Mouse (Mus musculus): ENCODE measurements around the gene Gm12166.
A peak's percentile ranks its signal among the peaks of the same experiment; 100 is the strongest.

Gm12166 gene

DNA sequence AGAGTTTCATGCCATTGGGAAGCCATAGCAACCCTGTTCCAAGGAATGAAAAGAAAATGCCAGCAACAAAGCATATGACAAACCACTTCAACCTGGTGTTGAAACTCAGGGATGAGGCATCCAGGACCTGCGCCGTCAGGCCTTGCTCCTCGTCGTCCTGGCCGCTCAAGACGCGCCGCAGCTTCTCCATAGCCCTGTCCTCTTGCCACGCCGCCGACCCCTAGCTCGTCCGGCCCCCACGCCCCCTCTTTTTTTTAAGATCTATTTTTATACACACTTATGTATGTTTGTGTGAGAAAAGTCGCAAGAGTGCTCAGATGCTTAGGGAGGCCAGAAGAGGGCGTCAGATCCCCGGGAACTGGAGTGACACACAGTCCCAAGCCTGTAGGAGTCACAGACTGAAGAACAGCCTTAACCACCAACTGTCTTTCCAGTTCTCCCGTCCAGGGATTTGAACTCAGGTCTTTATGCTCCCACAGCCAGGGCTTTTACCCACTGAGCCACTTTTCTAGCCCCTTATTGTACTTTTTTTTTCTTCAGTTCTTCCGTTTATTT is at the start of gene Gm12166:
TSS of gene Gm12166 (minus strand) at position 217 of the 555 bp plus-strand sequence.
- DNase-seq (ENCODE audit: extremely low read depth, insufficient read length, low spot score), result peak; percentile 32

- no peak for DNase-seq (ENCODE audit: extremely low read depth, insufficient read length, low spot score)
Observed at GRCm38 (mm10) chr11:46097062-46097461, 44.9 kb upstream of the Gm12166 start.

GRCm38 (mm10) chr11:46096265-46096649 is 44.1 kb upstream of the Gm12166 start:
- no peak for DNase-seq (ENCODE audit: extremely low read depth, insufficient read length, low spot score)

DNA sequence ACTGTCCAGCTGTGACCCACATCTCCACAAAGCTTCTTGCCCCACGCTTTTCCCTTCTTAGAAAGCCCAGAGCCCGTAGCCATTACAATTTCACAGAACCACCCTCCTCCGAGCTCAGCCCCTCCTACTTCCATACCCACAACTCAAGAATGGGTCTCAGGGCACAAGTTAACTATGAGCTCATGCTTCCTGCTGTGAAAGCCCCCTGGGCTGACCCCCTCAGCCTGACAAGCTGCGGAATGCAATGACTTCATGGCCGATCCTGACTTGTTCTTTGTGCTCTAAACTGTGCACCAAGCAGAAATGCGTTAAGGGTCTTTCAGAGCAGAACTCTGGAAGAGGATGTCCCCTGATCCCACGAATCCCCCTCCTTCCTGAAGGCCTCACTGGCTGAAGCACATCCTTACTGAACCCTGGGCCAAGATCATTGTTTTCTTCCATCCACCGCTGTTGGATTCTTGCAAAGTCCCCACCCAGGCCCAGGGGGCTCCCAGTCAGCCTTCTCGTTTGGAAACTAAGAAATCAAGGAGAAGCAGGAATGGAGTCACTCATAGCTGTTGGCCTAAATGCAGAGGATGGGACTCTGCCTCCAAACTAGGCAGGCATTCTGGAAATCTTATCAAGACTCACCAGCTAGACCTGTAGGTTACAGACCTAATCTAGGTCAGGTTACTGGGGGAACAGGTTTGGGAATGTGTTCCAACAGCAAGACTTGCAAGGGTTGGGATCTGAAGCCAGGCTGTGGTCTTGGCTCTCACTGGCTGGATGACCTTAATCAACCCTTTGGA is 43.5 kb upstream of the Gm12166 start:
- no peak for DNase-seq (ENCODE audit: extremely low read depth, insufficient read length, low spot score)

- DNase-seq (ENCODE audit: extremely low read depth, insufficient read length, low spot score), result no peak
Observed at GRCm38 (mm10) chr11:46092121-46092520, 40.0 kb upstream of the Gm12166 start.

DNA sequence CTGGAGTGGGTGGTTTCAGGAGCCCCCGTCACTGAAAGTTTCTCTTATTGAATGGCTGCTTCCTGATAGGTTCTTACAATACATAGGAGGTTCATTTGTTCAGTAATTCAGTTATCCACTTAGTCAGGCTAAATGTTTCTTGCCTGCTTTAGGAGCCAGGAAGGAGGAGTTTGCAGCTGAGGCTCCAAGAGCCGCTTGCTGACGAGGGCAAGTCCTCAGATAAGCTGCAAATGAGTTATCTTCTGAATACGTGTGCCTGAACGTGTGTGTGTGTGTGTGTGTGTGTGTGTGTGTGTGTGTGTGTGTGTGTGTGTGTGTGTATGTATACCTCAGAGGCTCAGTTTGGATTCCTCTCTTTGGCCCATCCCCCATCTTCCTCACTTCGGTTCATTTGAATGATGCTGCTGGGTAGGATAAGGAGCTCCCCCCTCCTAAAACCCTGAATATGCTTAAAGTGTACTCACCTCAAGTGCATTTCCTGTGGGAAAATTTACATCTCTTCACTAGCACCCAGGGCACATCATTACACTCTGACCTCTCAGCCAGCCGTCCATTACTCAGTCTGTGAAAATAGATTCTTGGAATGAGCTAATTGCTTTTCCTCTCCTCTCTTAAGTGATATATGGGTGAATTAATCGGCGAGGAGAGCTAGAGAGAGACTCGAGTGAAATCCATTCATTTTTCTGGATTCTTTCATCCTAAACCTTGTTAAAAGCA is 39.0 kb upstream of the Gm12166 start:
- no peak for DNase-seq (ENCODE audit: extremely low read depth, insufficient read length, low spot score)

- no peak for DNase-seq (ENCODE audit: extremely low read depth, insufficient read length, low spot score)
Observed at GRCm38 (mm10) chr11:46090036-46090725, 38.1 kb upstream of the Gm12166 start.

GRCm38 (mm10) chr11:46089081-46089713 is 37.1 kb upstream of the Gm12166 start:
- no peak for DNase-seq (ENCODE audit: extremely low read depth, insufficient read length, low spot score)

GRCm38 (mm10) chr11:46086446-46086845 is 34.3 kb upstream of the Gm12166 start:
- DNase-seq (ENCODE audit: extremely low read depth, insufficient read length, low spot score), result no peak

- DNase-seq (ENCODE audit: extremely low read depth, insufficient read length, low spot score), result no peak
Observed at GRCm38 (mm10) chr11:46085398-46086163, 33.5 kb upstream of the Gm12166 start.

GRCm38 (mm10) chr11:46084568-46084967 is 32.4 kb upstream of the Gm12166 start:
- DNase-seq (ENCODE audit: extremely low read depth, insufficient read length, low spot score), result no peak

GRCm38 (mm10) chr11:46083835-46084444 is 31.8 kb upstream of the Gm12166 start:
- DNase-seq (ENCODE audit: extremely low read depth, insufficient read length, low spot score), result no peak

- DNase-seq (ENCODE audit: extremely low read depth, insufficient read length, low spot score), result no peak
Observed at GRCm38 (mm10) chr11:46083405-46083804, 31.3 kb upstream of the Gm12166 start.

- no peak for DNase-seq (ENCODE audit: extremely low read depth, insufficient read length, low spot score)
Observed at GRCm38 (mm10) chr11:46081075-46081474, 29.0 kb upstream of the Gm12166 start.

DNA sequence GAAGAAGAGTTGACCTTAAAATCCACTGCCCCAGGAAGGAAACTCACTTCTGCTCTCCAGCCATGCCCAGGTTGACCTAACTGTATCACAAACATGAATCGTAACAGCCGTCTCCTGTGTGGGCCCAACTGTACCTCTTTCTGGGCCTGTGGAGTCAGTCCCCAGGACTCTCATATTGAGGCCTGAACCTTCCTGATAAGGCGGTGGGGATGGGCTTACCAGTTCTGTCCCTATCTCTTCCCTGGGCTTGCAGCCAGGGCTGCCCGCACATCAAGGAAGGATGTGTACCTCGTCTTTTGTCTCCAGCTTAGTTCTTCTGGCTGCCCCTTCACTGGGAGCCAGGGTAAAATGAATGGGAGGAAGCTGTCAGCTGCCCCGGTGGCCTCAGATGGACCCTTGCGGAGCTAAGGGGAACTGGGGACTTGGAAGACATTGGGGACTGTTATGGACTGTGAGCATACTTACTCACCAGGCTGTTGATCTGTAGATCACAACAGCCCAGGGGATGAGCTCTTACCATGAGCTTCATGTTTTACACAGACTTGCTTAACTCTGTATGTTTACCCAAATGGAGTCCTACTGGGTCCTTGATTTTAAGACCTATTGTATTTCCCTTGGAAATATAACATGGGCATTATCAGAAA is 25.7 kb upstream of the Gm12166 start:
- DNase-seq (ENCODE audit: extremely low read depth, insufficient read length, low spot score), result no peak

GRCm38 (mm10) chr11:46077304-46077703 is 25.2 kb upstream of the Gm12166 start:
- DNase-seq (ENCODE audit: extremely low read depth, insufficient read length, low spot score), result no peak

- no peak for DNase-seq (ENCODE audit: extremely low read depth, insufficient read length, low spot score)
Observed at GRCm38 (mm10) chr11:46076442-46077158, 24.5 kb upstream of the Gm12166 start.

- DNase-seq (ENCODE audit: extremely low read depth, insufficient read length, low spot score), result no peak
Observed at GRCm38 (mm10) chr11:46075507-46075906, 23.4 kb upstream of the Gm12166 start.
